Mouse (Mus musculus): ENCODE data around the gene Numbl. TPM values are rescaled to one million over a fixed set of nuclear protein-coding genes. Genes with fewer than 3 reads are reported as not detected.

Numbl gene
- polyA plus RNA-seq, 1 experiment, result 108 TPM

DNA sequence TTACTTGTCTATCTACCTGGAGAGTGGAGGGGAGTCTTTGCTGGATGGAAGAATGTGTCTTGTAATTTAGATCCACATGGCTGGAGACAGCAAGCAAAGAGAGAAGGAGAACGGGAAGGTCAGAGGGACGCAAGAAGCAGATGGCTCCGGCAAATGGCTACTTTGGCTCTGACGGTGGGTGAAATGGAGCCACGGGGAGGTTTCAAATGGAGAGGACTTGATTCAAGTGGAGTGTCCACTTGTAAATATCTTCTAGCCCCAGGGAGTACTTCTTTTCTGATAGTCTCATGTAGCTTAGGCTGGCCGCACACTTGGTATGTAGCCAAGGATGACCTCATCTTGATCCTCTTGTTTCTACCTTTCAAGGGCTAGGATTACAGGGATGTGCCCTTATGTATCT, 40.6 kb downstream of the Numbl start:
- Histone ChIP-seq H3K27ac (ENCODE audit: insufficient read depth, low read length) (no peak overlapping the region), H3K4me1 (ENCODE audit: control insufficient read depth, insufficient read depth, low read length) (no peaks in the 10 kb centered on the region), H3K4me3 (ENCODE audit: insufficient read depth, low read length) (no peak overlapping the region)
- TF ChIP-seq POLR2A (IDR thresholded peaks at IDR 0.05; ENCODE audit: extremely low read depth, insufficient read depth, low read length), result no peak

DNA sequence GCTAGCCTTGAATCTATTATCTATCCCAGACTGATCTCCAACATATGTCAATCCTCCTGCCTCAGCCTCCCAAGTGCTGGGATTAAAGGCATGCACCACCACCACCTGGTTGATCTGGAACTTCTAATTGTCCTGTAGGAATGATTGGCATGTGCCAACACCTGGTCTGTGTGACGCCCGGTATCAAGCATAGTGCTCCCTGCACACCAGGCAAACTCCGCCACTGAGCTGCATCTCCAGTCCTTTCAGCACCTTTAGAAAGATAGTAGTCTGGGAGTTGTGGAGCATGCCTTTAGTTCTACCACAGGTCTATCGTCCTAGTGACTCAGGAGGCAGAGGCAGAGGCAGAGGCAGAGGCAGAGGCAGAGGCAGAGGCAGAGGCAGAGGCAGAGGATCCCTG, 42.1 kb downstream of the Numbl start:
- Histone ChIP-seq H3K27ac (ENCODE audit: insufficient read depth, low read length) (no peak overlapping the region), H3K4me3 (ENCODE audit: insufficient read depth, low read length) (no peak overlapping the region), H3K4me1 (ENCODE audit: control insufficient read depth, insufficient read depth, low read length) (no peaks in the 10 kb centered on the region)
- TF ChIP-seq CTCF (IDR thresholded peaks at IDR 0.05; ENCODE audit: extremely low read depth, insufficient read depth, low read length) (no peak), POLR2A (IDR thresholded peaks at IDR 0.05; ENCODE audit: extremely low read depth, insufficient read depth, low read length) (no peak)

DNA sequence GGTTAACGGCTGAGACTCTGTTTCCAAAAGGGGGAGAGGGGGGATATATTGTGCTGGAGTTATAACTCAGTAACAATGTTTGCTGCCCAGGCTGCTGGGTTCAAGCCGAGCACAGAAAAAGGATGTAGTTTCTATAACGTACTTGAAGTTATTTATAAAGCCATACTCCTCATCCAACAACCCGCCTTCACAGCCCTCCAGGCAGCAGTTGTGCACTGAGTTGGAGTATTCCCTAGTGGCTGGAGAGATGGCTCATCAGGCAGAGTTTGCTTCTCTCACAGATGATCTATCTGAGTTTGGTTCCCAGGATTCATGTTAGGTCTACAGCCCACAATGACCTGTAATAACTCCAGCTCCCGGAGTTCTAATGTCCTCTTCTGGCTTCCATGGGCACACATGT, 42.6 kb downstream of the Numbl start:
- no peaks in the 10 kb centered on the region for H3K4me1 ChIP-seq (ENCODE audit: control insufficient read depth, insufficient read depth, low read length)
- H3K4me3 ChIP-seq (ENCODE audit: insufficient read depth, low read length), result no peak overlapping the region
- TF ChIP-seq POLR2A (IDR thresholded peaks at IDR 0.05; ENCODE audit: extremely low read depth, insufficient read depth, low read length) (no peak), CTCF (IDR thresholded peaks at IDR 0.05; ENCODE audit: extremely low read depth, insufficient read depth, low read length) (no peak)
- no peak overlapping the region for H3K27ac ChIP-seq (ENCODE audit: insufficient read depth, low read length)

DNA sequence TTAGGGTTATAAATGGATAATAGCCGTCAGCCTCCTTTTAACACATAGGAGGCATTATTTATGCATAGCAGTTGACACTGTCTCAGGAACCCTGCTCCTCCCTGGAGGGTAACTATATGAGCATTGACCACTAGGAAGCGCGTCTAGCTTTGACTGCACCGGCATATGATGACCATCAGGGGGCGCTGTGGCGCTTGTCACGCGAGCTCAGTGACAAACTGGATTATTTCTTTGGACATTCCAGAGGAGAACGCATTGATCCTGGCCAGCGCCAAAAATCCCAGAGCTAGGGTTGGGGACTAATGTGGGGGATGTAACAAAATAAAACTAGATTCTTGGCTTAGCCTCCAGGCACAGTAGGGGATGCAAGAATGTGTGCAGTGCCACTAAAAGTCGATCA, 43.9 kb downstream of the Numbl start:
- H3K4me3 ChIP-seq (ENCODE audit: insufficient read depth, low read length), result no peak overlapping the region
- H3K27ac ChIP-seq (ENCODE audit: insufficient read depth, low read length), result no peak overlapping the region
- H3K4me1 ChIP-seq (ENCODE audit: control insufficient read depth, insufficient read depth, low read length), result no peaks in the 10 kb centered on the region
- TF ChIP-seq POLR2A (IDR thresholded peaks at IDR 0.05; ENCODE audit: extremely low read depth, insufficient read depth, low read length), result no peak
- peak; percentile 94 for TF ChIP-seq CTCF (IDR thresholded peaks at IDR 0.05; ENCODE audit: extremely low read depth, insufficient read depth, low read length)

DNA sequence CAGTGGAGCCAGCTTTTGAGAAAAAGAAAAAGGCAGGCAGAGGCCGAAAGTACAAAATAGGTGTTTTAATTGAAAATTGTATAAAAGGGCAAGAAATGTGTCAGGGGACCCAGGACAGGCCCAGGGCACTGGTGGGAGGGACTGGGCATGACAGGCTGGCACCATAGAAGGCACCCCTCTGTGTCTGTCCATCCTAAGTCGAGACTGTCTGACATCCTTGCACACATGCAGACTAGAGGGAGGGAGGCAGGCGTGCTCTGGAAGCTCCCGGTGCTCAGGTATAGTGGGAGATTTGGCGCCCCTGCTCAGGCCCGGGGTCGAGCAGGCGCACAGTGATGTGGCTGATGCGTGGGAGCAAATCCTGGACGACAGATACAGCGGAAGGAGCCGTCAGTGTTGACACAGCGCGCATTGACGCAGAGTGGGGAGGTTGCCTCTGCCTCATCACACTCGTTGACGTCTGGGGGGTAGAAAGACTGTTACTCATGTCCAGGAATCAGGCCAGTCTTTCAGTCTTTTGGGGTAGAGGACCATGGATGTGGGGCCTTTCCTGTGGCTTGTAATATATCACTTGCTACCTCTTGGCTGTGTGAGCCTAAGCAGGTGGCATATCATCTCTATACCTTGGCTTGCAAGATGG, 47.0 kb downstream of the Numbl start:
- TF ChIP-seq POLR2A (IDR thresholded peaks at IDR 0.05; ENCODE audit: extremely low read depth, insufficient read depth, low read length) (no peak), CTCF (IDR thresholded peaks at IDR 0.05; ENCODE audit: extremely low read depth, insufficient read depth, low read length) (no peak)

DNA sequence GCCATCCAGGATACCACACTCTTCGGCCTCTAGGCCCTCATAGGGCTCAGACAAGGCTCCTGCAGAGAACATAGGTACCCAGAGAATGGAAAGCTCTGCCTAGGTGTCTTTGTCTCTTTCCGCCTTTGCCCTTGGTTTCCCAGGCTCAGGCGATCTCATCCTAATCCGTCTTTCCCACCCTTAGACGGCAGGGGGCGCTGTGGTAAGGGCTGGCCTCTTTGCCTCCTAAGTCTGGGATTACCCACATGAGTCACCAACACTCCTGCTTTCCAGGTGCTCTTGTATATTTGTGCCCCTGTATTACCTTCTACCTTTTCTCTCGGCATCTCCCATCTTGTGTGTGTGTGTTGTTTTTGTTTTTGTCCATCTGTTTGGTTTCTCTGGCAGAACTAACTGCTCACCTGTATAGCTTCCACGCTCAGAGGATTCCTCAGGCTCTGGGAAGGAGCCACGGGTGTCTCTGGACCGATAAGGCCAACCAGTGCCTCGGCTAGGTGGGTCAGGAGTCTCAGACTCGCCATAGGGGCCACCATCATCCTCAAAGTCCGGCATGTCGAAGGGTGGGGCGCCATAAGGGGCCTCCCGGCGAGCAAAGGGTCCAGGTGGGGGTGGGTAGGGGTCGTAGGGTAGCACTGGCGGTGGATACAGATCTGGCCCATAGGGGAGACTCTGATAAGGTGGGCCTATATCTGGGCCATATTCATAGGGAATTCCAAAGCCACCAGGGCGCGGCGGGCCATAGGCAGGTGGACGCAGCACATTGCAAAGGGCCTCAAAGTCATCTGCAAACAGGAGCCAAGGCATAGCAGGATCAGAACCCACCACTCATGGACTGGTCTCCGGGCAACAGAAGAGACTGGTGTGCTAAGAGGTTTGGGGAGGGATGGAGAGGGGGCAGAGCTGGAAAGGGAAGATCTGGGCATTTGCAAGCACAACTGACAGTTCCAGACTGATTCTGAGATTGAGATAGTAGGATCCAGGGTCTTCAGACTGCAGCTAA, 48.2 kb downstream of the Numbl start:
- Histone ChIP-seq H3K4me1 (ENCODE audit: control insufficient read depth, insufficient read depth, low read length) (no peaks in the 10 kb centered on the region), H3K27ac (ENCODE audit: insufficient read depth, low read length) (no peak overlapping the region), H3K4me3 (ENCODE audit: insufficient read depth, low read length) (no peak overlapping the region)
- peak; percentile 63 for TF ChIP-seq CTCF (IDR thresholded peaks at IDR 0.05; ENCODE audit: extremely low read depth, insufficient read depth, low read length)
- no peak for TF ChIP-seq POLR2A (IDR thresholded peaks at IDR 0.05; ENCODE audit: extremely low read depth, insufficient read depth, low read length)

More for the DNA sequence above, 47.0 kb downstream of the Numbl start:
- H3K4me1 ChIP-seq (ENCODE audit: control insufficient read depth, insufficient read depth, low read length), result no peaks in the 10 kb centered on the region
- H3K4me3 ChIP-seq (ENCODE audit: insufficient read depth, low read length), result no peak overlapping the region
- no peak overlapping the region for H3K27ac ChIP-seq (ENCODE audit: insufficient read depth, low read length)

DNA sequence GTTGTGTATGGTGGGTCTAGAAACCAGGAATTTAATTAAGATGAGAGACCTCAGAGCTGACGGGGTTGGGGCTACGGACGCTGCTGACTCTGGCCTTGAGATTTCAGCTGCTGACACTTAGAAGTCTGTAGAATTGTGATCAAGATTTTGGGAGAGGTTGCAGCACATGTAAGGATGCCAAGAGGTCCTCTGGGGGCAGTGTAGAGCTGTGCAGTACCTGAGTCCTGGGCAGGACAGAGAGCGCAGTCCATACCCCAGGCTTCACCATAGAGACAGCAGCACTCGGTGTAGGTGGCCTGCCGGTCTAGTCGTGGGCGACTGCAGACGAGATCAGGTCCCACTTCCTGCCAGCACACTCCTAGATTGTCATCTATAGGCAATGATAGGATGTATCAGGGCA, 49.3 kb downstream of the Numbl start:
- no peak overlapping the region for H3K27ac ChIP-seq (ENCODE audit: insufficient read depth, low read length)
- no peak overlapping the region for H3K4me3 ChIP-seq (ENCODE audit: insufficient read depth, low read length)
- no peaks in the 10 kb centered on the region for H3K4me1 ChIP-seq (ENCODE audit: control insufficient read depth, insufficient read depth, low read length)
- TF ChIP-seq POLR2A (IDR thresholded peaks at IDR 0.05; ENCODE audit: extremely low read depth, insufficient read depth, low read length) (no peak), CTCF (IDR thresholded peaks at IDR 0.05; ENCODE audit: extremely low read depth, insufficient read depth, low read length) (no peak)

DNA sequence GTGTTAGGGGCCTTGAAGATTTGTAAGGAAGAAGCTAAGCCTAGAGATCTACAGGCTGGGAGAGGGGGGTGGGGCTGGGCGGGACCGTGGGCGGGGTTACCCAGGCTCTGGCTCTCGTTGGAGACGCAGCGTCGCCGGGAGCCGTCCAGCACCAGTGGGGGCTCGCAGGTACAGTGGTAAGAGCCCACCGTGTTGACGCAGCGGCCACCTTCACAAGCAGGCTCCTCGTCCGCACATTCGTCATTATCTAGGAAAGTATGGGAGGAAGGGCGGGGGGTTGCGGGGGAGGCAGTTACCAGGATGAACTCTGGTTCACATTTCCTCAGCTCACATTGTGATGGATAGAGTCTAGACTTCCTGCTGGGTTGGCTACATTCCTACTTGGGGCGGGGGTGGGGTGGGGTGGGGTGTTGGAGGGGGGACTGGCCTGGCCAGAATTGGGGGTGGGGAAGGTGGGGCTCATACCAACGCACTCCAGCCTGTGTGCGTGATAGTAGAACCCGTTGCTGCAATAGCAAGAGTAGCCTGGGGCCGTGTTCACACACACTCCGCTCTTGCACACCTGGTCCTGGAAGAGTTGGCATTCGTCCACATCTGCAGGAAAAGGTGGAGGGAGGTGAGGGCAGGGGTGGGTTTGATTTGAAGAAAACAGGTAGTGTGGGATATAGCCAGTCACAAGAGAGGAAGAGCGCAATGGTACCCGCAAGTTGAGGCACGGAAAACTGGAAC, 50.8 kb downstream of the Numbl start:
- no peak overlapping the region for H3K4me3 ChIP-seq (ENCODE audit: insufficient read depth, low read length)
- no peak for TF ChIP-seq CTCF (IDR thresholded peaks at IDR 0.05; ENCODE audit: extremely low read depth, insufficient read depth, low read length)
- no peak for TF ChIP-seq POLR2A (IDR thresholded peaks at IDR 0.05; ENCODE audit: extremely low read depth, insufficient read depth, low read length)
- no peak overlapping the region for H3K27ac ChIP-seq (ENCODE audit: insufficient read depth, low read length)
- H3K4me1 ChIP-seq (ENCODE audit: control insufficient read depth, insufficient read depth, low read length), result no peaks in the 10 kb centered on the region

DNA sequence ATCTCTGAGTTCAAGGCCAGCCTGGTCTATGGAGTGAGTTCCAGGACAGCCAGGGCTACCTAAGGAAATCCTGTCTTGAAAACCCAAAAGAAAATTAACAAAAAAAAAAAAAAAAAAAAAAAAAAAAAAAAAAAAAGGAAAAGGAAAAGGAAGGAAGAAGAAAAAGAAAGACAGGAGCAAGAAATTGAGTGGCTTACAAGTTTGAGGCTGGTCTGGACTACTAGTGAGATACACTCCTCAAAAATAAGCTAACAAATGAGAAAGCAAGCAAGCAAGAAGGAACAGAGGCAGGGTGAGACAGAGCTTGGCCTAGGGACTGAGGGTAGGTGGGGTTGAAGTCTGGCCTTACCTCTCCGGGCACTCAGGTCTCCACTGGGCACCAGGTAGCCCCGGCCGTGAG, 51.6 kb downstream of the Numbl start:
- no peak overlapping the region for H3K4me3 ChIP-seq (ENCODE audit: insufficient read depth, low read length)
- no peak overlapping the region for H3K27ac ChIP-seq (ENCODE audit: insufficient read depth, low read length)
- TF ChIP-seq POLR2A (IDR thresholded peaks at IDR 0.05; ENCODE audit: extremely low read depth, insufficient read depth, low read length), result no peak
- no peak for TF ChIP-seq CTCF (IDR thresholded peaks at IDR 0.05; ENCODE audit: extremely low read depth, insufficient read depth, low read length)
- H3K4me1 ChIP-seq (ENCODE audit: control insufficient read depth, insufficient read depth, low read length), result no peaks in the 10 kb centered on the region
